Mouse (Mus musculus) bone marrow macrophage, adult 2 months (primary cell): ENCODE data around the gene Pou2f2.

Experiments used
- CTCF ChIP-seq: IDR thresholded peaks from 2 replicates; pipeline ENCODE4 v1.5.1; 2012; ENCODE audit warnings: low read depth, mild to moderate bottlenecking, low read length, moderate library complexity
- POLR2A ChIP-seq: IDR thresholded peaks from 2 replicates; pipeline ENCODE4 v1.6.1; 2012; ENCODE audit warnings: mild to moderate bottlenecking, low read depth, low read length, borderline replicate concordance

GRCm38 (mm10) chr7:25132318-25132960, 47.1 kb downstream of the Pou2f2 start:
- no peak for TF ChIP-seq CTCF
- no peak for TF ChIP-seq POLR2A
